Mouse (Mus musculus): ENCODE results near the gene Ttll3.

Ttll3 gene

DNA sequence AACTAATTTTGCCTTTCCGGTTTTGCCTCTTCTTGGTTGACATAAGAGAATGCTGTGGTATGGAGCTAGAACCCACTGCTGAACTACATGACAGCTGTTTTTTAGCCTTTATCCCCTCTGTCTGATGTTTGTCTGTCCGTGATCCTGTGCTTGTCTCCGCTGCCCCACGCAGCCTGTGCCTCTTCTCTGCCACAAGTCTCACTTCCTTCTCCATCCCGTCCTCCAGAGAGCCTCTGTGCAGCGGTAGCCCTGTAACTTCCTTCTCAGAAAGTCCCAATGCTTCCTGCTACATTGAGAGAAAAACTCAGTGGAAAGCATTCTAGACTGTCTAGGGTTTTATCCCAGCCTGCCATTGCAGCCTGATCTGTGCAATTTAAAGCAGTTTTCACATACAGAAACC is 9.8 kb upstream of the Ttll3 start:
- no peak for DNase-seq (ENCODE audit: low spot score)

- no peak for DNase-seq (ENCODE audit: low spot score)
Measured at GRCm38 (mm10) chr6:113380480-113380879, 8.6 kb upstream of the Ttll3 start.

GRCm38 (mm10) chr6:113384351-113384927 is 4.6 kb upstream of the Ttll3 start:
- no peak for DNase-seq (ENCODE audit: low spot score)

- no peak for DNase-seq (ENCODE audit: low spot score)
Measured at GRCm38 (mm10) chr6:113385160-113385714, 3.8 kb upstream of the Ttll3 start.

GRCm38 (mm10) chr6:113386025-113386424 is 3.0 kb upstream of the Ttll3 start:
- DNase-seq (ENCODE audit: low spot score) = no peak

DNA sequence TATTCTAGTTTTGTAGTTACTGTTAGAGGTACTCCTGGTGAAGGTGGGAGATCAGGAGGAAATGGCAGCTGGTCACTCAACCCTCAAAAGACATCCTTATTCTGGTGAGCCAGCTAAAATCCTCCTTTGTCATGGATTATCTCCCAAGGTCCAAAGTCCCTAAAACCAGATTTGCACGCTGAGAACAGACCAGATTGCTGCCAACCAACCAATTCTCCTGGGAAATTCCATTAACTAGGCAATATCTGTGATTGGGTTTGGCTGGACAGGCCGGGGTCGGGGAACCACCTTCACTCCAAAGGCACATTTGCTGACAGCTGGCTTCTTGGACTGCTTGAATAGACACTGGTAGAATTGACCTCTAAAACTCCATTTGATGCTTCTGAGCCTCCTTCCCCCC is 1.7 kb downstream of the Ttll3 start:
- no peak for DNase-seq (ENCODE audit: low spot score)

GRCm38 (mm10) chr6:113392015-113392386 is 2.9 kb downstream of the Ttll3 start:
- DNase-seq (ENCODE audit: low spot score) = no peak

- no peak for DNase-seq (ENCODE audit: low spot score)
Measured at GRCm38 (mm10) chr6:113392387-113393071, 3.5 kb downstream of the Ttll3 start.

GRCm38 (mm10) chr6:113393951-113394350 is 4.9 kb downstream of the Ttll3 start:
- no peak for DNase-seq (ENCODE audit: low spot score)

- DNase-seq (ENCODE audit: low spot score) = no peak
Measured at GRCm38 (mm10) chr6:113394811-113395210, 5.8 kb downstream of the Ttll3 start.

DNA sequence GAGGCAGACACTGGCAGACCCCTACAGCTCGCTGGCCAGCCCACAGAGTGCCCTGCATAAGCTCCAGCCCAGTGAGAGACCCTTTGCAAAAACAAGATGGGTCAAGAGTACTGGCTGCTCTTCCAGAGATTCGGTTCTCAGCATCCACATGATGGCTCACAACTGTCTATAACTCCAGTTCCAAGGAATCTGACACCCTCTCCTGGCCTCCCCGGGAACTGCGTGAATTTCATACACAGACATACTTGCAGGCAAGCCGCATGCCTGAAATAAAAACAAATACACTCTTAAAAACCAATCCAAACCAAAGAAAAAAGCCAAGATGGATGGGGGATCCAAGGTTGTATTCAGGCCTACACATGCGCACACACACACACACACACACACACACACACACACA is 6.4 kb downstream of the Ttll3 start:
- no peak for DNase-seq (ENCODE audit: low spot score)

DNA sequence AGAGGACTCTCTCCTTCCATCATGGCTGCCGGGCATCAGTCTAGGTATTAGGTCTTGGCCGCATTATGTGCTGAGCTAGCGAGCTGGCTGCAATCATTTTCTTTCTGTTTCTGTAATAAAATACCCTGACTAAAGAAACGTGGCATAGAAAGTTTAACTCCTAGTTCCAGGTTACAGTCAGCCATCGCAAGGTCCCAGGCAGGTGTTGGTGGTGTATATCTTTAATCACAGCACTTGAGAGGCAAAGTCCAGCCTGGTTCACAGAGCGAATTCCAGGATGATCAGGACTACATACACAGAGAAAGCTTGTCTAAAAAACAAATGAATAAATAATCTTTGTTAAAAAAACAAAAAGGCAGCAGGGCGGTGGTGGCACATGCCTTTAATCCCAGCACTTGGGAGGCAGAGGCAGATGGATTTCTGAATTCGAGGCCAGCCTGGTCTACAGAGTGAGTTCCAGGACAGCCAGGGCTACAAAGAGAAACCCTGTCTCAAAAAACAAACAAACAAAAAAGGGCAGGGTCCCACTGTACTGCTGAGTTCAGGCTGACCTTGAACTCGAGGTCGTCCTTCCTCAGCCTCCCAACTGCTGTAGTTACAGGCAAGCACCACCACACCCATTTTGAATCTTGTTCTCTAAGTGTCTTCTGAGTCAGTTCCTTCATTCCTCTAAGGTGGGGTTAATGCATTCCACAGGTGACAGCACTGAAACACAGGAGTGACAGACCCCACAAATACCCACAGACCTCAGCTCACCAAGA is 7.4 kb downstream of the Ttll3 start:
- DNase-seq (ENCODE audit: low spot score) = no peak

GRCm38 (mm10) chr6:113402094-113402493 is 13.0 kb downstream of the Ttll3 start:
- no peak for DNase-seq (ENCODE audit: low spot score)

- no peak for DNase-seq (ENCODE audit: low spot score)
Measured at GRCm38 (mm10) chr6:113404649-113405448, 15.8 kb downstream of the Ttll3 start.

DNA sequence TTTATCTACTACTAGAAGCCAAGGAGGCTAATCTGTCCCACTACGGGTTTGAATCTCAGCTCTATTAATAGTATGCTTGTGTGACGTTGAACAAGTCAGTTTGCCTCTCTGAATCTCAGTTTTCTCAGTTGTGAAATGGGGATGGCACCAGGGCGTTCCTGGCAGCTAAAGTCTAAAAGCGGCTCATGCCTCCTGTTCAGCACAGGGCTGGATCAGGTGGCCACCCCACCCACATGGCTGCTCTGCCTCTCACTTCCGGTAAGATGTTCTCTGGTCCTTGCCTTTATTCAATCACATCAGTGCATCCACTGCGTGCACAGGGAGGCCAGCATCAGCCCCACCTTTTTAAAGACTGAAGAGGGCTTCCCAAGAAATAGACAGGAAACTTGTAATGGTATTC is 16.4 kb downstream of the Ttll3 start:
- DNase-seq (ENCODE audit: low spot score) = no peak

GRCm38 (mm10) chr6:113406683-113407082 is 17.6 kb downstream of the Ttll3 start:
- DNase-seq (ENCODE audit: low spot score) = no peak

DNA sequence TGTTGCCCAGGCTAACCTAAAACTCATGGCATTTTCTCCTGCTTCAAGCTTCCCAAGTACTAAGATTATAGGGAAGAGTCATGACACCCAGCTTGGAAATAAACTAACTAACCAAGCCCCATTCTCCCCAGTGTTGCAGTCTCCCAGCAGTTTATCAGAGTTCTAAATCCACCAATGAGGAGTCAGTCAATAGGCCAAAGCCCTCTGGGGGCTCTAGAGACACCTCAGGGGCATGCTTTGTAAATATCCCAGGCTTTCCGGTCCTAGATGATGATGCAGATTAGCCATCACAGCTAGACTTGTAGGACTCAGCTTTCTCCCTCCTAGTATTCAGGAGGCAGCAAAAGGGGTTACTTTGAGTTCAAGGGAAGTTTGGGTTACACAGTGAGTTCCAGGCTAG is 20.9 kb downstream of the Ttll3 start:
- DNase-seq (ENCODE audit: low spot score) = no peak

DNA sequence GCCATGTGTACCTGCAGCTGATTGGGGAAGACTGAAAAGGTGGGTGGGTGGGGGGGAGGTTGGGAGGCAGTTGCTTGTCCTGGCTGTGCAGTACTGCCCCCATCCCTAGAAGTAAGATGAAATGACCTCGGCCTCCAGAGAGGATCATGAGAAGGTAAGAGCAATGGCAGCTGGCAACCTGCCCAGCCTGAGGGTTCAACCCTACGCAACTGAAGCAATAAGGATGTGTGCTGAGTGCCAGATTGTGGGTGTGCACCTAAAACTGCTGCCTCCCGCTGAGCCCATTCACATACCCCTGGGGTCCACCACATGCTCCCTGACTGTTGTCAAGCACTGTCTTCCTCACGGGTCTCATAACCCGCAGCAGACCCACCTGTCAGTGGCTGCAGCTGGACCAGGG is 27.4 kb downstream of the Ttll3 start:
- no peak for DNase-seq (ENCODE audit: low spot score)

DNA sequence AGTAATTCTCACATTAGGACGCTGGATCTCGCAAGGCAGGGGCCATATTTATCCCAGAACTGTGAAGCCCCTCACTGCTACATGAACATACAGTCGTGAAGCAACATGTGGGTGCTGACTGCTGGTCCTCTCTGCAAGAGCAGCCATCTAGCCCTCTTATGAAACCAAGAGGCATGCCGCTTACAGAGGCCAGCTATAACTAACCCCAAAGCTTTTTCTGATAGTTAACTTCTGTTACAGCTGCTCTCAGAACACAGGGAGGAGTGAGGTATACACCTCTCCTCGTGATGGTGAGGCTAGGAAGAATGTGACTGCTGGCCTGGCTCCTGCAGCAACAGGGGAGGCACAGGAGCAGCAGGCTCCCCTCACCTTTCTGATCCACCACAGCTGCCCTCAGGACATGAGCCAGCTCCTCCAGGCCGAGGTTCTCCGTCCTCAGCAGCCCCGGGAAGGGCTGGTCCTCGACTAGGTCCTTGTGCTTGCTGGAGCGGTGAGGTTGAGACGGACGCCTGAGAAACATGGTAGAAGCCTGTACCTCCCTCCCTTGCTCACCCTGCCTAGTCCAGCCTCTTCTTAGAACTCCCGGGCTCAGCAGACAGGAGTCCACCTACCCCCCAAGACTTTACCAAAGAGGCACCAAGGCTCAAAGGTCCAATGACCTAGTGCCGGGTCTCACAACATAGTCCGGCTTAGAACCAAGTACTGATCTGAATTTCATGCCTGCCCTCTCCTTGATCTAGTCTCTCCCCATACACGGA is 29.6 kb downstream of the Ttll3 start:
- no peak for DNase-seq (ENCODE audit: low spot score)

DNA sequence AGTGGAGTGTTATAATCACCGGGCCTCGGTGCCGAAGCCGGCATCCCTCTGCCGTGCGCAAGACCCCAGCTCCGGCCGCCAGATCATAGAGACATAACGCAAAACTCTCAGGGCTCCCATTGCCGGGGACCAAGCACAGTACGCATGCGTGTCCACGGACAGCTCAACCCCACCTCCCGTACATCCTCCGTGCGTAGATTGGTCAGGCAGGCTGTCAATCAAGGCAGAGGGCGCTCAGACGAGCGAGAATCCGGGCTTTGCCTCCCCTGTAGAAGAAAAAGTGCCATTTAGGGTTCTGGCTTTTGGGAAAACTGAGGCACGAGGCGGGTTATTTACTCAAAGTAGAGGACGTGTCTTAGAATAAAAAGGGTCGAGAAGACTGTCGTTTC is 30.1 kb downstream of the Ttll3 start, which contains the start of gene Rpusd3:
TSS of gene Rpusd3 (minus strand) at position 142 of the 389 bp plus-strand sequence.
- DNase-seq (ENCODE audit: low spot score) = peak; percentile 86

- no peak for DNase-seq (ENCODE audit: low spot score)
Measured at GRCm38 (mm10) chr6:113423000-113423399, 33.9 kb downstream of the Ttll3 start.

Measured in layer of hippocampus, adult 9-10 months (tissue).